Mouse (Mus musculus) heart, postnatal 14 days (tissue): ENCODE measurements around the gene Gm20388. TPM values are rescaled to one million over a fixed set of nuclear protein-coding genes. Genes with fewer than 3 reads are reported as not detected.

Experiments
- DNase-seq, 2 experiments: peaks; one replicate each; pipeline ENCODE4 v3.0.0; 2021 to 2022
- intact Hi-C: fragments of 180-260 bp; cut with DNase I; formaldehyde crosslinking; loops from one replicate; pipeline ENCODE4 v1.15.1; 2025
- total RNA-seq, 2 experiments: library from RNA; stranded (reverse); gene quantifications; 2 replicates each; pipeline ENCODE4 v1.2.3; 2021

Gene Gm20388
- total RNA-seq, 2 experiments from 2014 or later: 0.24 TPM; not detected in 1

- no peak for DNase-seq
- intact Hi-C loops: loop anchor here (5.0 to 10.0 kb wide), 2 partner anchors 136 to 171 kb away; no protein-coding TSS in a partner anchor
These were observed 2765.2 kb downstream of the Gm20388 start for GRCm38 (mm10) chr8:122675596-122676420.

DNA sequence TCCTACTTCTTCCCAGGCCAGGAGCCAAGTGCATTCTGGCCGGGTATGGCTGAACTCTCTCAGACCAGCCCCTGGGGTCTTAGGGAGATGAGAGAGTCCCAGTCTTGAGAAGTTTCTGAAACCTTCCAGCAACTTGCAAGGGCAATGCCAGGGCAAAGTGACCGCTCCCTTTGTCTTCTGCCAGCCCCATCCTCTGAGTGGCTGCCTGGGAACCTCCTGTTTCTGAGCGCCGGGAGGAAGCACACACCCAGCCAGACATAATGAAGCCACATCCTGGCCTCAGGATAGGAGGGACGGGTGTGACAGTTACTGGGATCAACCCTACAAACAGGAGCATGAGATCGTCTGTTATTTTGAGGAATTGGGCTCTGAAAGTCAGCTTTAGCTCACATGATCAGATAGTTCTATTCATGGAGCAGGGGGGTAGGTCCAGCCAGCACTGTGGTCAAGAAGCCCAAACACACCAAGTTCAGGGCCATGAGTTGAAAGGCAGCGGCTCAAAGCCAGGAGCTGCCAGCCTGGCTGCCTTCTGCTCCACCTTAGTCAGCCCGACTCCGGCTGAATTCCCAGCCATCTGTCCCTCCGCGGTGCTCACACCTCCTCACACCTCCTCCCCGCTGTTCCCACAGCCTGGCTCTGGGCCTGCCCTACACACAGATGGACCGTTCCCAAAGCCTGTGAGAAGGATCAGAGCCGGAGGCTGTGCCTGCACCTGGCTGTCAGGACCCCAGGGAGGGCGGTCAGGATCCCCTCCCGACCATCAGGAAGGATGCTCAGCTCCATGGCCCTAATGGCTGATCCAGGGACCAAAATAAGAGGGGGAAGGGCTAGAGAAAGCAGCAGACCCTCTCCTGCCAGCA is 2766.2 kb downstream of the Gm20388 start:
- intact Hi-C loops: loop anchor here (5.0 to 10.0 kb wide), 2 partner anchors 135 to 172 kb away; no protein-coding TSS in a partner anchor
- peak; percentile 62 for DNase-seq

GRCm38 (mm10) chr8:122677481-122678021 is 2766.9 kb downstream of the Gm20388 start:
- peak in 1 of 2 experiments; percentile 45 for DNase-seq
- intact Hi-C loops: loop anchor here (2.0 to 10.0 kb wide), 5 partner anchors 59 to 173 kb away; partner anchors contain the start of gene Acsf3

GRCm38 (mm10) chr8:122678061-122678895 is 2767.6 kb downstream of the Gm20388 start:
- DNase-seq: peak; percentile 92
- intact Hi-C loops: loop anchor here (2.0 to 10.0 kb wide), 5 partner anchors 59 to 173 kb away; partner anchors contain the start of gene Acsf3

DNA sequence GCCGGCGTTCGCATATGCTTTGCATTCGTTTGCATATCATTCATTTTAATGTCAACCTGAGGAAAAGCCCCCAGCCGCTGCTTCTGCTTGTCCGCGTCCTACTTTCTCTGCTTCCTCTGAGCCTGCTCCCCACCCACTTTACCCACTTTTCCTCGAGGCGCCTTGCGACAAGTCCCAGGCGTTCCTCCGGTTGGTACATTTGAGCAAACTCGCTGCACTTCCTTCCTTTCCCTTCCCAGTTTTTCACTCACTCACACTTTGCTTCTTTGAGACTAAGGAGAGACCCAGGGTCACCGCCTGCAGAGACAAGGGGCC is 2768.2 kb downstream of the Gm20388 start:
- DNase-seq: no peak

GRCm38 (mm10) chr8:122679325-122679920 is 2768.8 kb downstream of the Gm20388 start:
- no peak for DNase-seq
- intact Hi-C loops: loop anchor here (2.0 to 10.0 kb wide), 5 partner anchors 61 to 175 kb away; partner anchors contain the start of gene Acsf3

More for the DNA sequence above, 2768.2 kb downstream of the Gm20388 start:
- intact Hi-C loops: loop anchor here (2.0 to 10.0 kb wide), 5 partner anchors 60 to 174 kb away; partner anchors contain the start of gene Acsf3

DNA sequence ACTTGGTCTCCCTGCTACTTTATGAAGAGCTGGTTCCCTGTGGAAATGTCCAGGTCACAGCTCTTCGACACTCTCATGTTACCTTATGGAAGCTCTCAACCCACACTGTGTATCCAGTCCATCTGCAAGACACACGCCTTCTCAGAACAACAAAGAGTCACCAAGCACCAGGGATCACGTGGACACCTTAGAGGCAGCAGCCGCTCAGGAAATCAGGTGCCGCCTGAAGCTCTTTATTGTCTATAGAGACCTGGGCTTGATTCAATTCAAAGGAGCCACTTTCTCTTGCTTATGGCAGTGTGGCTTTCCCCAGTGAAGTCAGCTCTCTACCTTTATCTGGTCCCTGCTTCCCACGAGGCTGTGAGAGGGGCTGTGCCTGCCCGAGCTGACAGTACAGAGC is 2769.5 kb downstream of the Gm20388 start:
- intact Hi-C loops: no loop called here
- no peak for DNase-seq

GRCm38 (mm10) chr8:122682820-122683219 is 2772.2 kb downstream of the Gm20388 start:
- DNase-seq: no peak
- intact Hi-C loops: no loop called here

DNA sequence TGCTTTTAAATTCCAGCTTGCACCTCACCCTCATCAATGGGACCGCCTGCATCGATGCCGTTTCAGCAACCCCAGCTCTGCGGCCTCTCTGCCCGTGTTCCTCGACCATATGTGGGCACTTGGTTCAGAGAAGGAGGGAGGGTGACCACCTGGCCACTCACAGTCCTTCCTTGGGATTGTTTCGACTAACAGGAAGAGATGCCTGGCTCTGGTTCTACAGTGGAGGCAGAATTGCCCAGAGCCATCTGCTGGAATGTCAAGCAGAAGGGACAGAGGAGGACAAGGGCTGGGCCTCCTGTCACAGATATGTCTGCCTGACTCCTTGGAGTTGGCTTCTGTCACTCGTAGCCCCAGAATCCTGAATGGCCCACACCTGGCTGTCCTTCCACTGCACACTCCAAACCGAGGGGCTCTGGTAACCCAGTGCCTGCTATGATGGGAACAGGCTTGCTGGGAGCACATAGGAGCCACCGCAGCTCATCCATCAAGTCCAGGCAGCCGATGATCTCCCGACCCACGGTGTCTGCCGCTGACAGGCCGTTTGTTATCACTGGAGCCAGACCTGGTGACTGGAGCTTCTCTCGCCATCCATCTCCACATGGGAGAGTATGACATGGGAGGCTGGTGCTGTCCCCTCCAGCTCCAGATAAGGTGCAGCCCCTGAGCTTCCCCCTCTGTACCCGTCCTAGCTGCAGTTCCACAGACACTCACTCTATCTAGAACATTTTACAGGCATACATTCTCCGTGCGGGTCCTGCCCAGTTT is 2774.6 kb downstream of the Gm20388 start:
- no peak for DNase-seq
- intact Hi-C loops: no loop called here

DNA sequence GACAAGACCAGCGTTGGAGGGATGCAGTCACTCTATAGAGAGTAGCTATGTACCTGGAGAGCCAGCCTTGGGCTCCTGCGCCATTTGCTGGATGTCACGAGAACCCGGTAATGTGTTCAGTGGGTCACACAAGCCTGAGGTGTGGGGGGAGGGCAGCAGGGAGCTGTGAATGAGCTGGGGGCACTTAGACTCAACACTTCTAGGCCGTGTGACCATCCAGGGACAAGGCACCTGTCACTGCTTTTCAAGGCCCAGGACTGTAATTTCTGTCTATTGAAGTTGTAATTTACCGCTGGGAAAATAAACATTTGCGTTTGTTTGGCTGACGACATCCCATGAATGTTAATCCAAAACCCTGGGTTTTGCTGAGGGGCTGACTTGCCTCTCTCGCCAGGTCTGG is 2776.2 kb downstream of the Gm20388 start:
- intact Hi-C loops: no loop called here
- no peak for DNase-seq

GRCm38 (mm10) chr8:122689315-122689714 is 2778.7 kb downstream of the Gm20388 start:
- intact Hi-C loops: no loop called here
- DNase-seq: no peak

DNA sequence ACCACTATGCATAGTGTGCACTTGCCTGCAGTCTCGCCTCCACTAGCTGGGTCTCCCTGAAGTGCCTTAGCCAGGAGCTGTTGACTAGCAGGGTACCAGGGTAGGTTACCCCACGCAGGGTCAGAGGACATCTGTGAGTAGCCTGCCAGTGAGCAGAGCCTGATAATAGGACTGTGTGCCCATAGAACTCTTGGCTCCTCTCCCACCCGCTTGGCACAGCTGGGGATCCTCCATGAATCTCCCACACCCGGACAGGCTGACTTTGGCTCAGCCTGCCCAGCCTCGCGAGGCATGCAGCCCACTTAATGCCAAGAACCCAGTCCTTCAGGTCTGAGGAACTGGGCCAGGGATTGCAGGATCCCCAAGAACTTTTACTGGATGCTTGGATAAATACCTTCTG is 2780.4 kb downstream of the Gm20388 start:
- intact Hi-C loops: no loop called here
- peak; percentile 56 to 73 for DNase-seq

GRCm38 (mm10) chr8:122692152-122692551 is 2781.5 kb downstream of the Gm20388 start:
- DNase-seq: no peak
- intact Hi-C loops: no loop called here

DNA sequence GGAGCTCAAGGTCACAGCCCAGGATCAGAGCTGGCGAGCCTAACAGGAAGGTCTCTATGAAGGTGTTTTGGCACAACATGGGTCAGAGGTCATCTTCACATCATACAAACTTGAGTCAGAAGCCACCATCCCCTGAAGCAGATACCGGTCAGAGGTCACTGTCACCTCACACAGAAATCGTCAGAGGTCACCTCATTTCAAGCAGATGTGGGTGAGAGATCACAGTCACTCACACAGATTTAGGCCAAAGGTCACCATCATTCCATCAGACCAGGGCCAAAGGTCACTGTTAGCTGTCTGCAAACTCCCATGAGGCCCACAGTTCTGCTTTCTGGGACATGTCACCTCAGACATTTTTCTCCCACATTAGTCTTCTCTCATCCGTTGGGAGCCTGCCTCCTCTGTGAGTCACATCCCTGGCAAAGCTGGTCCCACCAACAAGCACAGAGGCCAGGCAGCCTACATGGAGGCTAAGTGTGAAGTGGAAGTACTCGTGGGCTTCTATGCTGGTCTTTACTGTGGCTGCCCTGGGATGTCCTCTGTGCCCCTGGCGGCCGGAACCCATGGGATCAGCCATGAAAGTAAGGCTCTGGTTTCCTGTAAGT is 2784.9 kb downstream of the Gm20388 start:
- DNase-seq: no peak
- intact Hi-C loops: no loop called here

- intact Hi-C loops: no loop called here
- DNase-seq: peak; percentile 47 to 68
These were observed 2786.5 kb downstream of the Gm20388 start for GRCm38 (mm10) chr8:122697181-122697581.

- intact Hi-C loops: no loop called here
- DNase-seq: no peak
These were observed 2786.9 kb downstream of the Gm20388 start for GRCm38 (mm10) chr8:122697586-122697985.

DNA sequence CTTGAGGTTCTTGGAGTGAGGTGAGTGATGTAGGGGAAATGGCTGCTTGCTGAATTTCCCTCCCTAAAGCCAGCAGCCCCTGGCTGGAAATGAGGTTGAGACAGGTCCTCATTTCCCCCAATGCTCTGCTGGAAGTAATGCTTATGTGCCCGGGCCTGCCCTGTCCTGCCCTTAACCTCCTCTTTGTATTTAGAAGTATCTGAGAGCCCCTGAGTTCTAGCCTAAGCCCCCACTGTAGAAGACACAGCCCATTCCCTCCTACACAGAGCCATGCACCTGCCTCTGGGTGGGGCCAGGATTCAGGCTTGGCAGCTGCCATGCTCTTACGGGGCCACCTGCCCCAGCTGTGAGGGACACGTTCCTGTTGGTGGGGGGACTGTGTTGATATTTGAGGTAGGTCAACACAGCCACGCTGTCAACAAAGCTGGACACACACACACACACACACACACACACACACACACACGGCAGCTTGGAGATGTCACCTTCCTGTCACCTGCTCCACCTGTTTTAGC is 2787.7 kb downstream of the Gm20388 start:
- DNase-seq: no peak
- intact Hi-C loops: no loop called here

DNA sequence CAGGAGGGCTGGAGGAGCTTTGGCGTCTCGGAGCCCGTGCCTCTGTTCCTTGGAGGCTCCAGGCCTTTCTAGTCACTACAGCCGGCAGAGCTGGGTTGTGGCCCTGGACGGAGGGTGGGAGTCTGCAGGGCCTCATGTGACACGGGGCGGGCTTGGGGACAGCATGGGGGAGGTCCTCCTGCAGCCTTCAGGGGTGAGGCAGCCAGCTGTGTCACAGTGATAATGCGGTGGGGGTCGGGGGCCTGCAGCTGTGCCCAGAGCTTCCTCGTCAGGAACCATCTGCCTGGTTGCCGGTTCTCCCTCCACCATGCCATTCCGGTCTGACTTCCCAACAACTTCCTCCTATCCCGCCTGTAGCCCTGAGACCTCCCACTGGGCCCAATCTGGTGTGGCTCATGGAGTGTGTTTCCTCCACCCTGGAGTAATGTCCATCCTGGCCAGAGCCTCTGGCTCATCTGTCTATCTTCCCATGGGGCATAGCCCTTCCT is 2788.4 kb downstream of the Gm20388 start, which contains the start of gene Cbfa2t3:
Gene Cbfa2t3, minus strand, starts transcription at position 105 of the 488 bp plus-strand sequence.
- intact Hi-C loops: no loop called here
- DNase-seq: peak; percentile 41 to 46
